Mouse (Mus musculus) ES-Bruce4 (cell line): Measurements from ENCODE around the gene Pnmal2. TPM values are rescaled to one million over a fixed set of nuclear protein-coding genes. Genes with fewer than 3 reads are reported as not detected.
A peak's percentile ranks its signal among the peaks of the same experiment; 100 is the strongest.

Source experiments
- H3K27ac ChIP-seq: 2 replicates; pipeline ENCODE4 v1.5.1; 2012; ENCODE audit warnings: low read length, inconsistent platforms; ENCODE audit not compliant: insufficient read depth
- H3K27me3 ChIP-seq: 2 replicates; pipeline ENCODE4 v1.6.1; 2012; ENCODE audit warnings: mild to moderate bottlenecking, low read length, inconsistent platforms; ENCODE audit not compliant: control insufficient read depth, poor library complexity, insufficient read depth, severe bottlenecking
- H3K36me3 ChIP-seq: 2 replicates; pipeline ENCODE4 v1.6.1; 2012; ENCODE audit warnings: inconsistent platforms, mild to moderate bottlenecking, low read length, moderate library complexity; ENCODE audit not compliant: control insufficient read depth, poor library complexity, insufficient read depth, severe bottlenecking
- H3K4me1 ChIP-seq: one replicate; pipeline ENCODE4 v1.8.1; 2011; ENCODE audit warnings: low read length; ENCODE audit not compliant: control insufficient read depth, insufficient read depth
- H3K4me3 ChIP-seq: 2 replicates; pipeline ENCODE4 v1.5.1; 2011; ENCODE audit warnings: low read depth, mild to moderate bottlenecking, low read length
- H3K9ac ChIP-seq: 2 replicates; pipeline ENCODE4 v1.6.1; 2012; ENCODE audit warnings: low read depth, mild to moderate bottlenecking, inconsistent platforms; ENCODE audit not compliant: poor library complexity, severe bottlenecking
- H3K9me3 ChIP-seq: replicated peaks from 2 replicates; pipeline ENCODE4 v1.6.1; 2012; ENCODE audit warnings: mild to moderate bottlenecking, low read length, inconsistent platforms; ENCODE audit not compliant: control insufficient read depth, poor library complexity, insufficient read depth, severe bottlenecking
- CTCF ChIP-seq: IDR thresholded peaks from one replicate; pipeline ENCODE4 v1.8.1; 2011; ENCODE audit warnings: low read depth, low read length
- EP300 ChIP-seq: IDR thresholded peaks from 2 replicates; pipeline ENCODE4 v1.6.1; 2011; ENCODE audit warnings: low read depth, low read length; ENCODE audit not compliant: insufficient read depth
- POLR2A ChIP-seq: IDR thresholded peaks from one replicate; pipeline ENCODE4 v1.8.1; 2011; ENCODE audit warnings: low read length; ENCODE audit not compliant: insufficient read depth
- polyA plus RNA-seq: library from polyadenylated mRNA; stranded (reverse); fragments of >200 nt; gene quantifications from 2 replicates; pipeline ENCODE4 v1.2.4, GENCODE M21; 2011; ENCODE audit warnings: low read depth; ENCODE audit not compliant: missing spikeins, insufficient read depth, insufficient read length

Pnmal2 gene
- polyA plus RNA-seq, 1 experiment = 1.5 TPM

DNA sequence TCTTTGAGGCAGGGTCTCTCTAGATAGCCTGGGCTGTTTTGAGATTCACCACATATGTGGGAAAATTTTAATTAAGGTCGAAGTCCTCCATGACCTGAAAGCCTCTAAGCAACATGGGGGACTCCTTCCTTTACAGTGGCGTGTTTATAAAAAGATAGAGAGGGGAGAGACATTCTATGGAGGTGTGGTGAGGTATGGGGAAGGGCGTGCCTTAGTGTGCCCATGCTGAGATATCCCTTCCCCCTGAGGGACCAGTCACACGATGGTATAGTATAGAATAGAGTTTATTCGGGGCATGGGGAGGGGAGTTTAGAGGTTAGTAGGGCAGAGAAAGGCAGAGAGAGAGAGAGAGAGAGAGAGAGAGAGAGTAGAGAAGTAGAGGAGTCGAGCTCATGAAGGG lies 33.7 kb downstream of the Pnmal2 start:
- Histone ChIP-seq H3K9me3 (no peaks in the 10 kb centered on the region), H3K27me3 (no peaks in the 10 kb centered on the region), H3K4me1 (no peaks in the 10 kb centered on the region), H3K4me3 (no peak overlapping the region), H3K9ac (no peak overlapping the region), H3K36me3 (no peaks in the 10 kb centered on the region), H3K27ac (no peak overlapping the region)
- TF ChIP-seq POLR2A (no peak), EP300 (no peak)

GRCm38 (mm10) chr7:16978593-16978992 lies 34.1 kb downstream of the Pnmal2 start:
- Histone ChIP-seq H3K9me3 (no peaks in the 10 kb centered on the region), H3K4me1 (no peaks in the 10 kb centered on the region), H3K4me3 (no peak overlapping the region), H3K27me3 (no peaks in the 10 kb centered on the region), H3K36me3 (no peaks in the 10 kb centered on the region), H3K9ac (no peak overlapping the region), H3K27ac (no peak overlapping the region)
- TF ChIP-seq CTCF (no peak), POLR2A (no peak), EP300 (no peak)

GRCm38 (mm10) chr7:16980348-16980747 lies 35.9 kb downstream of the Pnmal2 start:
- Histone ChIP-seq H3K9ac (peak overlapping the region; percentile 2; the same call in 1 of the 2 replicates), H3K27me3 (no peaks in the 10 kb centered on the region), H3K36me3 (no peaks in the 10 kb centered on the region), H3K4me3 (peak overlapping the region; percentile 56), H3K4me1 (no peaks in the 10 kb centered on the region), H3K9me3 (no peaks in the 10 kb centered on the region), H3K27ac (no peak overlapping the region)
- TF ChIP-seq EP300 (no peak), POLR2A (no peak), CTCF (no peak)

- H3K36me3 ChIP-seq = no peaks in the 10 kb centered on the region
- no peaks in the 10 kb centered on the region for H3K9me3 ChIP-seq
- peak within 1 kb of the TSS; percentile 44 for H3K4me3 ChIP-seq
- TF ChIP-seq POLR2A = no peak
- TF ChIP-seq EP300 = no peak
- TF ChIP-seq CTCF = no peak
- H3K4me1 ChIP-seq = no peaks in the 10 kb centered on the region
- no peak within 1 kb of the TSS for H3K27ac ChIP-seq
- no peaks in the 10 kb centered on the region for H3K27me3 ChIP-seq
- no peak within 1 kb of the TSS for H3K9ac ChIP-seq
These were observed 38.5 kb downstream of the Pnmal2 start, which contains the start of gene Gm42372 for GRCm38 (mm10) chr7:16982859-16983568. TSS of gene Gm42372 (plus strand) at chr7:16983086.

DNA sequence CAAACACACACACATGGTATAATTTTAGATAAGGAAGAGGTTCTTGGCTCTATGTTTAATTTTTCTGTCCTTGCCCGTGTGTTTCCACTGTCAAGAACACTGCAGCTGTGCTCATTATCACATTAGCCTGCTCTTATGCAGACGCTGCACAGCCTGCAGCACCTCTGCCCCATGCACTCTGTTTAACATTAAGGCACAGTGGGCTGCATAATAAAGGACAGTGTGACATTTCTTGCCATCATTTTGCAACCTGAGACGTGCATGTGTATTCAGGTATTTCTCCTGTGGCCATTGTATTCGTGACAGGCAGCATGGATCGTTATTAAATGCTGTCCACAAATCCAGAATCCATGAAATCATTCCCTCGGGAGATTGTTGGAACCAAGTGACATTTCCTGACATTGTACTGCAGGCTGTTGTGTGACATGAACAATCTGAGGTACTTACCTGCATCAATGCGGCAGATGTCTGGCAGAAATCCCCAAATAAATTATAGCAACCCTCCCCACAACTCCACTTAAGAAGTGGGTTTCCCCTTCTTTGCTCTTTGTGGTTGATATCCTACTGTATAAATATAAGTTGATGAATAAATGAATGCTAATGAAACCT lies 43.2 kb downstream of the Pnmal2 start:
- no peaks in the 10 kb centered on the region for H3K36me3 ChIP-seq
- no peak for TF ChIP-seq EP300
- TF ChIP-seq POLR2A = no peak
- no peak for TF ChIP-seq CTCF
- no peaks in the 10 kb centered on the region for H3K9me3 ChIP-seq
- no peak overlapping the region for H3K4me3 ChIP-seq
- no peak overlapping the region for H3K9ac ChIP-seq
- H3K27ac ChIP-seq = no peak overlapping the region
- no peaks in the 10 kb centered on the region for H3K27me3 ChIP-seq
- peaks cover 3% of the 10 kb centered on the region for H3K4me1 ChIP-seq

GRCm38 (mm10) chr7:16988405-16988804 lies 43.9 kb downstream of the Pnmal2 start:
- peaks cover 3% of the 10 kb centered on the region for H3K4me1 ChIP-seq
- no peak overlapping the region for H3K9ac ChIP-seq
- no peak for TF ChIP-seq CTCF
- TF ChIP-seq EP300 = no peak
- no peak for TF ChIP-seq POLR2A
- H3K27ac ChIP-seq = no peak overlapping the region
- H3K9me3 ChIP-seq = no peaks in the 10 kb centered on the region
- no peak overlapping the region for H3K4me3 ChIP-seq
- H3K27me3 ChIP-seq = no peaks in the 10 kb centered on the region
- H3K36me3 ChIP-seq = no peaks in the 10 kb centered on the region
